Mouse (Mus musculus): ENCODE results near the gene BC049762.

BC049762 gene

GRCm38 (mm10) chr11:51211426-51211825 lies 51.4 kb downstream of the BC049762 start:
- no peak for DNase-seq

- DNase-seq, result no peak
Measured at GRCm38 (mm10) chr11:51207758-51208157, 55.1 kb downstream of the BC049762 start.

Data from kidney, postnatal 10 days (tissue).